Mouse (Mus musculus): ENCODE results near the gene Siah2. TPM values are rescaled to one million over a fixed set of nuclear protein-coding genes. Genes with fewer than 3 reads are reported as not detected.

Siah2 gene
- total RNA-seq, 1 experiment = 5.8 TPM

- no peak overlapping the region for H3K4me3 ChIP-seq (ENCODE audit: insufficient read depth in 1 of 2, low read depth in 1 of 2, low read length in 2 of 2, poor library complexity in 1 of 2, severe bottlenecking in 1 of 2)
- H3K27ac ChIP-seq (ENCODE audit: insufficient read depth, low read depth, low read length, poor library complexity, severe bottlenecking) = no peak overlapping the region
- no peak for TF ChIP-seq ZNF384 (IDR thresholded peaks at IDR 0.05; ENCODE audit: low read depth, low read length)
- no peak for TF ChIP-seq HCFC1 (IDR thresholded peaks at IDR 0.05; ENCODE audit: borderline replicate concordance, insufficient read depth, low read length)
- no peak for TF ChIP-seq MAFK (IDR thresholded peaks at IDR 0.05; ENCODE audit: insufficient read depth, low read depth, low read length)
- no peaks in the 10 kb centered on the region for H3K4me1 ChIP-seq (ENCODE audit: control insufficient read depth in 2 of 2, insufficient read depth in 2 of 2, low read length in 2 of 2, poor library complexity in 1 of 2)
- no peak overlapping the region for H3K9ac ChIP-seq (ENCODE audit: insufficient read depth, low read depth, low read length, poor library complexity, severe bottlenecking)
- no peak for DNase-seq (ENCODE audit: low read depth, low spot score)
- no peaks in the 10 kb centered on the region for H3K36me3 ChIP-seq (ENCODE audit: control insufficient read depth, insufficient read depth, low read length, poor library complexity, severe bottlenecking)
- no peaks in the 10 kb centered on the region for H3K9me3 ChIP-seq (ENCODE audit: control insufficient read depth, insufficient read depth, low read depth, low read length)
- in situ Hi-C loops (cut with MboI; ENCODE audit: low sequenced_read_pairs in 2 of 2, unreplicated experiment in 2 of 2) = no loop called here
Measured at GRCm38 (mm10) chr3:58702329-58702728, 10.1 kb upstream of the Siah2 start.

- H3K4me3 ChIP-seq (ENCODE audit: insufficient read depth in 1 of 2, low read depth in 1 of 2, low read length in 2 of 2, poor library complexity in 1 of 2, severe bottlenecking in 1 of 2) = no peak overlapping the region
- H3K27ac ChIP-seq (ENCODE audit: insufficient read depth, low read depth, low read length, poor library complexity, severe bottlenecking) = no peak overlapping the region
- H3K36me3 ChIP-seq (ENCODE audit: control insufficient read depth, insufficient read depth, low read length, poor library complexity, severe bottlenecking) = no peaks in the 10 kb centered on the region
- H3K4me1 ChIP-seq (ENCODE audit: control insufficient read depth in 2 of 2, insufficient read depth in 2 of 2, low read length in 2 of 2, poor library complexity in 1 of 2) = no peaks in the 10 kb centered on the region
- DNase-seq (ENCODE audit: low read depth, low spot score) = no peak
- no peak overlapping the region for H3K9ac ChIP-seq (ENCODE audit: insufficient read depth, low read depth, low read length, poor library complexity, severe bottlenecking)
- in situ Hi-C loops (cut with MboI; ENCODE audit: low sequenced_read_pairs in 2 of 2, unreplicated experiment in 2 of 2) = no loop called here
- TF ChIP-seq ZC3H11A (IDR thresholded peaks at IDR 0.05; ENCODE audit: borderline replicate concordance, low read depth, low read length) (no peak), ZNF384 (IDR thresholded peaks at IDR 0.05; ENCODE audit: low read depth, low read length) (no peak), CHD2 (IDR thresholded peaks at IDR 0.05; ENCODE audit: low read depth, low read length) (no peak), HCFC1 (IDR thresholded peaks at IDR 0.05; ENCODE audit: borderline replicate concordance, insufficient read depth, low read length) (no peak), MAFK (IDR thresholded peaks at IDR 0.05; ENCODE audit: insufficient read depth, low read depth, low read length) (no peak)
- H3K9me3 ChIP-seq (ENCODE audit: control insufficient read depth, insufficient read depth, low read depth, low read length) = no peaks in the 10 kb centered on the region
Measured at GRCm38 (mm10) chr3:58701441-58701840, 9.2 kb upstream of the Siah2 start.

- no peak overlapping the region for H3K4me3 ChIP-seq (ENCODE audit: insufficient read depth in 1 of 2, low read depth in 1 of 2, low read length in 2 of 2, poor library complexity in 1 of 2, severe bottlenecking in 1 of 2)
- no peak for DNase-seq (ENCODE audit: low read depth, low spot score)
- no peaks in the 10 kb centered on the region for H3K9me3 ChIP-seq (ENCODE audit: control insufficient read depth, insufficient read depth, low read depth, low read length)
- TF ChIP-seq MAFK (IDR thresholded peaks at IDR 0.05; ENCODE audit: insufficient read depth, low read depth, low read length) = no peak
- TF ChIP-seq CHD2 (IDR thresholded peaks at IDR 0.05; ENCODE audit: low read depth, low read length) = no peak
- TF ChIP-seq ZC3H11A (IDR thresholded peaks at IDR 0.05; ENCODE audit: borderline replicate concordance, low read depth, low read length) = no peak
- TF ChIP-seq HCFC1 (IDR thresholded peaks at IDR 0.05; ENCODE audit: borderline replicate concordance, insufficient read depth, low read length) = no peak
- TF ChIP-seq ZNF384 (IDR thresholded peaks at IDR 0.05; ENCODE audit: low read depth, low read length) = no peak
- H3K36me3 ChIP-seq (ENCODE audit: control insufficient read depth, insufficient read depth, low read length, poor library complexity, severe bottlenecking) = no peaks in the 10 kb centered on the region
- in situ Hi-C loops (cut with MboI; ENCODE audit: low sequenced_read_pairs in 2 of 2, unreplicated experiment in 2 of 2) = no loop called here
- H3K4me1 ChIP-seq (ENCODE audit: control insufficient read depth in 2 of 2, insufficient read depth in 2 of 2, low read length in 2 of 2, poor library complexity in 1 of 2) = no peaks in the 10 kb centered on the region
- no peak overlapping the region for H3K27ac ChIP-seq (ENCODE audit: insufficient read depth, low read depth, low read length, poor library complexity, severe bottlenecking)
- H3K9ac ChIP-seq (ENCODE audit: insufficient read depth, low read depth, low read length, poor library complexity, severe bottlenecking) = no peak overlapping the region
Measured at GRCm38 (mm10) chr3:58697926-58698325, 5.7 kb upstream of the Siah2 start.

- TF ChIP-seq CHD2 (IDR thresholded peaks at IDR 0.05; ENCODE audit: low read depth, low read length) (no peak), MAFK (IDR thresholded peaks at IDR 0.05; ENCODE audit: insufficient read depth, low read depth, low read length) (no peak), ZNF384 (IDR thresholded peaks at IDR 0.05; ENCODE audit: low read depth, low read length) (no peak), HCFC1 (IDR thresholded peaks at IDR 0.05; ENCODE audit: borderline replicate concordance, insufficient read depth, low read length) (no peak), ZC3H11A (IDR thresholded peaks at IDR 0.05; ENCODE audit: borderline replicate concordance, low read depth, low read length) (no peak)
- no peaks in the 10 kb centered on the region for H3K4me1 ChIP-seq (ENCODE audit: control insufficient read depth in 2 of 2, insufficient read depth in 2 of 2, low read length in 2 of 2, poor library complexity in 1 of 2)
- no peak overlapping the region for H3K27ac ChIP-seq (ENCODE audit: insufficient read depth, low read depth, low read length, poor library complexity, severe bottlenecking)
- DNase-seq (ENCODE audit: low read depth, low spot score) = no peak
- in situ Hi-C loops (cut with MboI; ENCODE audit: low sequenced_read_pairs in 2 of 2, unreplicated experiment in 2 of 2) = no loop called here
- H3K9me3 ChIP-seq (ENCODE audit: control insufficient read depth, insufficient read depth, low read depth, low read length) = no peaks in the 10 kb centered on the region
- H3K4me3 ChIP-seq (ENCODE audit: insufficient read depth in 1 of 2, low read depth in 1 of 2, low read length in 2 of 2, poor library complexity in 1 of 2, severe bottlenecking in 1 of 2) = no peak overlapping the region
- H3K36me3 ChIP-seq (ENCODE audit: control insufficient read depth, insufficient read depth, low read length, poor library complexity, severe bottlenecking) = no peaks in the 10 kb centered on the region
- H3K9ac ChIP-seq (ENCODE audit: insufficient read depth, low read depth, low read length, poor library complexity, severe bottlenecking) = no peak overlapping the region
Measured at GRCm38 (mm10) chr3:58696806-58697205, 4.6 kb upstream of the Siah2 start.

GRCm38 (mm10) chr3:58695507-58695906, 3.3 kb upstream of the Siah2 start:
- no peak overlapping the region for H3K9ac ChIP-seq (ENCODE audit: insufficient read depth, low read depth, low read length, poor library complexity, severe bottlenecking)
- TF ChIP-seq MAFK (IDR thresholded peaks at IDR 0.05; ENCODE audit: insufficient read depth, low read depth, low read length) = no peak
- no peak for TF ChIP-seq CHD2 (IDR thresholded peaks at IDR 0.05; ENCODE audit: low read depth, low read length)
- no peak for TF ChIP-seq ZC3H11A (IDR thresholded peaks at IDR 0.05; ENCODE audit: borderline replicate concordance, low read depth, low read length)
- TF ChIP-seq ZNF384 (IDR thresholded peaks at IDR 0.05; ENCODE audit: low read depth, low read length) = no peak
- TF ChIP-seq HCFC1 (IDR thresholded peaks at IDR 0.05; ENCODE audit: borderline replicate concordance, insufficient read depth, low read length) = no peak
- H3K27ac ChIP-seq (ENCODE audit: insufficient read depth, low read depth, low read length, poor library complexity, severe bottlenecking) = no peak overlapping the region
- H3K4me3 ChIP-seq (ENCODE audit: insufficient read depth in 1 of 2, low read depth in 1 of 2, low read length in 2 of 2, poor library complexity in 1 of 2, severe bottlenecking in 1 of 2) = no peak overlapping the region
- H3K9me3 ChIP-seq (ENCODE audit: control insufficient read depth, insufficient read depth, low read depth, low read length) = no peaks in the 10 kb centered on the region
- no peaks in the 10 kb centered on the region for H3K36me3 ChIP-seq (ENCODE audit: control insufficient read depth, insufficient read depth, low read length, poor library complexity, severe bottlenecking)
- no peak for DNase-seq (ENCODE audit: low read depth, low spot score)
- in situ Hi-C loops (cut with MboI; ENCODE audit: low sequenced_read_pairs in 2 of 2, unreplicated experiment in 2 of 2) = no loop called here
- no peaks in the 10 kb centered on the region for H3K4me1 ChIP-seq (ENCODE audit: control insufficient read depth in 2 of 2, insufficient read depth in 2 of 2, low read length in 2 of 2, poor library complexity in 1 of 2)

Data from ES-E14 (cell line).